Mouse (Mus musculus): ENCODE data around the gene Fndc7.

DNA sequence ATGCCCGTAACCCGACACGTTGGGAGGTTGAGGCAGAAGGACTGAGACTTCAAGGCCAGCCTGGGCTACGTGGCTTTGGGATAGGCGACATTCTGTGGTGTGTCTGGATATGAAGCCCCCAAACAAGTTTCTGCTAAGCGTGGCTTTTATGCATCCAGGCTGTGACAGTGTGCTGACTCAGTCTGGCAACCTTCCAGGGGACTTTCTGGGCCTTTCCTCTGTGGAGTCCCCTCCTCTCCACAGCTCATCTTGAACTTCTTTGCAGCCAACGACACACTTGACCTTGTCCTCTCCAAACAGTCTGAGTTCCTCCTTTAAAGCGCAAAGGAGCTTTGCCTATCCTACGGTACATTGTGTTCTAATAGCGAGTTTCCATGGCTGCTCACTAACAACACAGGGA lies 33.9 kb downstream of the Fndc7 start:
- TF ChIP-seq EP300 (IDR thresholded peaks at IDR 0.05) (peak; percentile 80), CTCF (IDR thresholded peaks at IDR 0.05) (no peak)

Data from lung, postnatal 0 days (tissue).